Comparison of ENCODE assay signal across 25 mouse cellular contexts in the genomic region with DNA sequence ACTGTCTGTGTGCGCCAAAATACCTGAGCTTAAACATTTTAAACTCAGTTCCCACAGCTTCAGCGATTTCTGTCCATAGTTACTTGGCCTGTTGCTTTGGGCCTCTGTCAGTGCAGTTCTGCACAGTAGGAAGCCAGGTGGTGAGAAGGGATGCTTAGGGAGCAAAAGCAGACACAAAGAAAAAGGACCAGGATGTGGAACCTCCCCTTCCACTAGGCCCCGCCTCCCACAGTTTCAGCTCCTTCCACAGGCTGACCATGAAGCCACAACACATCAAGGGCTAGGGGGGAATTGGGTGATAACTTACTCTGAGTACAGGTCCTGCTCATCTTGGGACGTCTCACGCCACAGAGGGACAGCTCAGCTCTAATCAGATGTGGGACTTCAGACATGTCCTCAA.
"Had no signal": no experiment of that assay in that cellular context is flagged by ENCODE, and none has a peak within 500 bp of the region (broad histone marks: within the 10 kb centered on the region; RNA-seq: fewer than 3 reads in every experiment).

No protein-coding gene starts in this region.

- H3K4me2 ChIP-seq: embryonic facial prominence, embryonic 12.5 days; embryonic facial prominence, embryonic 13.5 days; embryonic facial prominence, embryonic 15.5 days; forebrain, embryonic 12.5 days; forebrain, embryonic 13.5 days; forebrain, embryonic 15.5 days had no signal

- H3K27me3 ChIP-seq: embryonic facial prominence, embryonic 12.5 days; embryonic facial prominence, embryonic 13.5 days; embryonic facial prominence, embryonic 15.5 days; forebrain, embryonic 13.5 days; forebrain, embryonic 15.5 days had no signal

- ATAC-seq: forebrain, embryonic 13.5 days; forebrain, embryonic 14.5 days; forebrain, embryonic 15.5 days; forebrain, embryonic 16.5 days; forebrain, postnatal 0 days had no signal

- H3K27ac ChIP-seq: embryonic facial prominence, embryonic 10.5 days; embryonic facial prominence, embryonic 12.5 days; embryonic facial prominence, embryonic 13.5 days; embryonic facial prominence, embryonic 15.5 days; forebrain, embryonic 10.5 days; forebrain, embryonic 12.5 days; forebrain, embryonic 13.5 days; forebrain, embryonic 15.5 days; gastrocnemius, adult 2 months; heart, adult 2 months had no signal

- H3K9me3 ChIP-seq: embryonic facial prominence, embryonic 10.5 days; embryonic facial prominence, embryonic 12.5 days; embryonic facial prominence, embryonic 13.5 days; embryonic facial prominence, embryonic 15.5 days; forebrain, embryonic 10.5 days; forebrain, embryonic 12.5 days; forebrain, embryonic 13.5 days; forebrain, embryonic 15.5 days had no signal

- H3K4me1 ChIP-seq: embryonic facial prominence, embryonic 10.5 days; embryonic facial prominence, embryonic 12.5 days; embryonic facial prominence, embryonic 13.5 days; embryonic facial prominence, embryonic 15.5 days had no signal

- DNase-seq: cerebellum, adult 9-11 months; cerebellum, postnatal 10 days; cerebellum, postnatal 14 days; cerebellum, postnatal 25 days; cerebellum, postnatal 36 days; embryo, embryonic 11 days; forebrain, postnatal 0 days; gastrocnemius, adult 2 months; gastrocnemius, postnatal 10 days; gastrocnemius, postnatal 14 days; gastrocnemius, postnatal 25 days; gastrocnemius, postnatal 36 days; heart, adult 18-20 months; heart, adult 2 months had no signal

- H3K9ac ChIP-seq: embryonic facial prominence, embryonic 12.5 days; embryonic facial prominence, embryonic 13.5 days; embryonic facial prominence, embryonic 15.5 days; forebrain, embryonic 12.5 days; forebrain, embryonic 13.5 days; forebrain, embryonic 15.5 days; forebrain, postnatal 0 days had no signal

- H3K4me3 ChIP-seq: embryonic facial prominence, embryonic 10.5 days; embryonic facial prominence, embryonic 12.5 days; embryonic facial prominence, embryonic 13.5 days; embryonic facial prominence, embryonic 15.5 days; erythroblast, embryonic 14.5 days; forebrain, embryonic 10.5 days; forebrain, embryonic 12.5 days; forebrain, embryonic 13.5 days; forebrain, embryonic 15.5 days; gastrocnemius, adult 2 months; heart, adult 2 months had no signal

- H3K36me3 ChIP-seq: embryonic facial prominence, embryonic 10.5 days; embryonic facial prominence, embryonic 12.5 days; embryonic facial prominence, embryonic 13.5 days; embryonic facial prominence, embryonic 15.5 days; forebrain, embryonic 10.5 days; forebrain, embryonic 12.5 days; forebrain, embryonic 15.5 days had no signal
